Mouse (Mus musculus) E14TG2a.4 (cell line): ENCODE data around the gene Plpp1.

Experiments
- H3K27me3 ChIP-seq: 2 replicates; pipeline ENCODE4 v1.6.1; 2014; ENCODE audit warnings: low read length, control low read depth; ENCODE audit not compliant: insufficient read depth
- H3K36me3 ChIP-seq: 2 replicates; pipeline ENCODE4 v1.6.1; 2014; ENCODE audit warnings: low read length, control low read depth; ENCODE audit not compliant: insufficient read depth
- H3K4me1 ChIP-seq: replicated peaks from 2 replicates; pipeline ENCODE4 v1.6.1; 2014; ENCODE audit warnings: low read depth, low read length, control low read depth
- H3K4me3 ChIP-seq: replicated peaks from 2 replicates; pipeline ENCODE4 v1.5.1; 2014; ENCODE audit warnings: mild to moderate bottlenecking, low read length
- H3K9me3 ChIP-seq: 2 replicates; pipeline ENCODE4 v1.6.1; 2014; ENCODE audit warnings: low read length, control low read depth
- CTCF ChIP-seq: conservative IDR thresholded peaks from 2 replicates; pipeline ENCODE4 v1.5.1; 2014; ENCODE audit warnings: low read length
- NANOG ChIP-seq: IDR thresholded peaks from 2 replicates; pipeline ENCODE4 v1.6.1; 2014; ENCODE audit warnings: borderline replicate concordance, low read length, mixed read lengths
- POU5F1 ChIP-seq: IDR thresholded peaks from 2 replicates; pipeline ENCODE4 v1.6.1; 2014; ENCODE audit warnings: low read length, borderline replicate concordance

Plpp1 gene

GRCm38 (mm10) chr13:112800597-112801380 lies at the start of gene Plpp1:
Gene Plpp1, plus strand, starts transcription at chr13:112800792.
- no peaks in the 10 kb centered on the region for H3K9me3 ChIP-seq
- peaks cover 13% of the 10 kb centered on the region for H3K36me3 ChIP-seq
- H3K4me1 ChIP-seq, result peaks cover 53% of the 10 kb centered on the region
- TF ChIP-seq CTCF, result no peak
- TF ChIP-seq POU5F1, result no peak
- TF ChIP-seq NANOG, result no peak
- no peaks in the 10 kb centered on the region for H3K27me3 ChIP-seq
- peak within 1 kb of the TSS; percentile 95 for H3K4me3 ChIP-seq

GRCm38 (mm10) chr13:112751454-112752308 lies 48.9 kb upstream of the Plpp1 start:
- Histone ChIP-seq H3K27me3 (no peaks in the 10 kb centered on the region), H3K4me3 (peak overlapping the region; percentile 60), H3K4me1 (peaks cover 81% of the 10 kb centered on the region), H3K9me3 (no peaks in the 10 kb centered on the region), H3K36me3 (no peaks in the 10 kb centered on the region)
- TF ChIP-seq CTCF (no peak), NANOG (no peak), POU5F1 (no peak)

GRCm38 (mm10) chr13:112752309-112752975 lies 48.1 kb upstream of the Plpp1 start:
- no peak for TF ChIP-seq POU5F1
- TF ChIP-seq CTCF, result no peak
- no peak for TF ChIP-seq NANOG
- Histone ChIP-seq H3K9me3 (no peaks in the 10 kb centered on the region), H3K27me3 (no peaks in the 10 kb centered on the region), H3K4me3 (peak overlapping the region; percentile 60), H3K36me3 (no peaks in the 10 kb centered on the region), H3K4me1 (peaks cover 81% of the 10 kb centered on the region)

GRCm38 (mm10) chr13:112753522-112753921 lies 47.1 kb upstream of the Plpp1 start:
- Histone ChIP-seq H3K27me3 (no peaks in the 10 kb centered on the region), H3K9me3 (no peaks in the 10 kb centered on the region), H3K4me1 (peaks cover 84% of the 10 kb centered on the region), H3K4me3 (no peak overlapping the region), H3K36me3 (no peaks in the 10 kb centered on the region)
- TF ChIP-seq POU5F1 (no peak), CTCF (no peak), NANOG (no peak)

- Histone ChIP-seq H3K4me1 (peaks cover 88% of the 10 kb centered on the region), H3K4me3 (no peak overlapping the region), H3K27me3 (no peaks in the 10 kb centered on the region), H3K9me3 (no peaks in the 10 kb centered on the region), H3K36me3 (no peaks in the 10 kb centered on the region)
- TF ChIP-seq CTCF (no peak), POU5F1 (no peak), NANOG (no peak)
Observed at GRCm38 (mm10) chr13:112754871-112755270, 45.7 kb upstream of the Plpp1 start.

GRCm38 (mm10) chr13:112755507-112756010 lies 45.0 kb upstream of the Plpp1 start:
- Histone ChIP-seq H3K9me3 (peaks cover 1% of the 10 kb centered on the region; the same call in 1 of the 2 replicates), H3K27me3 (no peaks in the 10 kb centered on the region), H3K4me1 (peaks cover 89% of the 10 kb centered on the region), H3K36me3 (no peaks in the 10 kb centered on the region), H3K4me3 (peak overlapping the region; percentile 43)
- no peak for TF ChIP-seq POU5F1
- no peak for TF ChIP-seq CTCF
- no peak for TF ChIP-seq NANOG

GRCm38 (mm10) chr13:112757395-112757794 lies 43.2 kb upstream of the Plpp1 start:
- no peak for TF ChIP-seq NANOG
- no peak for TF ChIP-seq CTCF
- TF ChIP-seq POU5F1, result no peak
- peaks cover 73% of the 10 kb centered on the region for H3K4me1 ChIP-seq
- H3K27me3 ChIP-seq, result no peaks in the 10 kb centered on the region
- H3K9me3 ChIP-seq, result peaks cover 9% of the 10 kb centered on the region
- no peaks in the 10 kb centered on the region for H3K36me3 ChIP-seq
- 0 out of 2 replicates have a peak overlapping the region, but pooled peaks have one; percentile 7 for H3K4me3 ChIP-seq

GRCm38 (mm10) chr13:112758546-112759090 lies 42.0 kb upstream of the Plpp1 start:
- H3K4me3 ChIP-seq, result no peak overlapping the region
- peaks cover 9% of the 10 kb centered on the region for H3K9me3 ChIP-seq
- H3K4me1 ChIP-seq, result peaks cover 68% of the 10 kb centered on the region
- TF ChIP-seq NANOG (no peak), CTCF (no peak), POU5F1 (no peak)
- no peaks in the 10 kb centered on the region for H3K27me3 ChIP-seq
- no peaks in the 10 kb centered on the region for H3K36me3 ChIP-seq
